Mouse (Mus musculus) forebrain, embryonic 14.5 days (tissue): ENCODE results near the gene Nop16. TPM values are rescaled to one million over a fixed set of nuclear protein-coding genes. Genes with fewer than 3 reads are reported as not detected.

Experiments used
- ATAC-seq: fragments of 200-750 bp; cut with Nextera tagmentation; 2 replicates; pipeline ENCODE4 v1.8.0; 2017; ENCODE audit warnings: mild to moderate bottlenecking, moderate library complexity
- DNase-seq: peaks from one replicate; pipeline ENCODE4 v3.0.0-alpha.2; 2015; ENCODE audit warnings: low spot score
- H3K27ac ChIP-seq: fragments of 300-500 bp; sonication (generic); 2 replicates; pipeline ENCODE4 v1.5.1; 2014; ENCODE audit warnings: low read depth, mild to moderate bottlenecking, control low read depth, low read length, moderate library complexity
- H3K27me3 ChIP-seq: fragments of 300-500 bp; sonication (generic); replicated peaks from 2 replicates; pipeline ENCODE4 v1.6.1; 2014; ENCODE audit warnings: low read length, control low read depth, mixed read lengths; ENCODE audit not compliant: control insufficient read depth, insufficient read depth
- H3K36me3 ChIP-seq: fragments of 300-500 bp; sonication (generic); 2 replicates; pipeline ENCODE4 v1.6.1; 2014; ENCODE audit warnings: low read length, control low read depth; ENCODE audit not compliant: control insufficient read depth, insufficient read depth
- H3K4me1 ChIP-seq: fragments of 300-500 bp; sonication (generic); 2 replicates; pipeline ENCODE4 v1.6.1; 2014; ENCODE audit warnings: antibody characterized with exemption, low read length, control low read depth; ENCODE audit not compliant: control insufficient read depth, insufficient read depth
- H3K4me2 ChIP-seq: fragments of 300-500 bp; sonication (generic); 2 replicates; pipeline ENCODE4 v1.6.1; 2014; ENCODE audit warnings: mild to moderate bottlenecking, control low read depth, low read length
- H3K4me3 ChIP-seq: fragments of 300-500 bp; sonication (generic); 2 replicates; pipeline ENCODE4 v1.5.1; 2014; ENCODE audit warnings: low read depth, low read length, control low read depth
- H3K9ac ChIP-seq: fragments of 300-500 bp; sonication (generic); 2 replicates; pipeline ENCODE4 v1.6.1; 2014; ENCODE audit warnings: mild to moderate bottlenecking, low read length, control low read depth, moderate library complexity
- H3K9me3 ChIP-seq: fragments of 300-500 bp; sonication (generic); replicated peaks from 2 replicates; pipeline ENCODE4 v1.6.1; 2016; ENCODE audit warnings: low read length, control low read depth, mixed read lengths; ENCODE audit not compliant: control insufficient read depth
- WGBS: fragments of 180-500 bp; shearing (Covaris S2); extraction: QIAGEN DNeasy Blood & Tissue Kit; methylation state at CpG from one replicate; pipeline ENCODE4 v1.1.7; 2014; 5-methylcytosine and 5-hydroxymethylcytosine counted together
- polyA plus RNA-seq: library from polyadenylated mRNA; unstranded; fragments of >200 nt; fragmentation: Nextera tagmentation; extraction: Ambion mirVana; gene quantifications from 2 replicates; pipeline ENCODE4 v1.2.1, GENCODE M21; 2014

Gene Nop16
- polyA plus RNA-seq, 1 experiment from 2014 or later = 31.4 TPM

- DNase-seq (no peak), ATAC-seq (no peak)
- Histone ChIP-seq H3K4me2 (no peak overlapping the region), H3K4me3 (no peak overlapping the region), H3K4me1 (peaks cover 6% of the 10 kb centered on the region), H3K9me3 (no peaks in the 10 kb centered on the region), H3K27ac (no peak overlapping the region), H3K9ac (no peak overlapping the region), H3K27me3 (no peaks in the 10 kb centered on the region), H3K36me3 (no peaks in the 10 kb centered on the region)
- 78% methylated on average over 4 of the region's 4 CpGs for WGBS
These were observed 19.2 kb downstream of the Nop16 start for GRCm38 (mm10) chr13:54570736-54571135.

- Histone ChIP-seq H3K4me1 (peaks cover 1% of the 10 kb centered on the region), H3K4me3 (no peak overlapping the region), H3K36me3 (no peaks in the 10 kb centered on the region), H3K27ac (no peak overlapping the region), H3K9me3 (no peaks in the 10 kb centered on the region), H3K27me3 (no peaks in the 10 kb centered on the region), H3K4me2 (no peak overlapping the region), H3K9ac (no peak overlapping the region)
- DNase-seq (no peak), ATAC-seq (no peak)
- WGBS = 39% methylated on average over 1 of the region's 1 CpGs
These were observed 20.6 kb downstream of the Nop16 start for GRCm38 (mm10) chr13:54569282-54569681.

- 34% methylated on average over 5 of the region's 5 CpGs for WGBS
These were observed 21.5 kb downstream of the Nop16 start for GRCm38 (mm10) chr13:54568380-54568779.

GRCm38 (mm10) chr13:54565594-54566345 is 24.1 kb downstream of the Nop16 start:
- no peaks in the 10 kb centered on the region for H3K9me3 ChIP-seq
- no peak overlapping the region for H3K27ac ChIP-seq
- no peaks in the 10 kb centered on the region for H3K27me3 ChIP-seq
- peaks cover 8% of the 10 kb centered on the region for H3K4me1 ChIP-seq
- H3K4me3 ChIP-seq = peak overlapping the region; percentile 83
- DNase-seq (peak; percentile 62), ATAC-seq (peak; percentile 42)
- WGBS = 32% methylated on average over 8 of the region's 8 CpGs
- H3K4me2 ChIP-seq = peak overlapping the region; percentile 86
- H3K9ac ChIP-seq = 0 out of 2 replicates have a peak overlapping the region, but pooled peaks have one; percentile 93
- H3K36me3 ChIP-seq = peaks cover 24% of the 10 kb centered on the region

More at GRCm38 (mm10) chr13:54568380-54568779, 21.5 kb downstream of the Nop16 start:
- ATAC-seq (no peak), DNase-seq (no peak)
- no peak overlapping the region for H3K4me3 ChIP-seq
- H3K27me3 ChIP-seq = no peaks in the 10 kb centered on the region
- H3K9ac ChIP-seq = no peak overlapping the region
- H3K27ac ChIP-seq = no peak overlapping the region
- H3K4me1 ChIP-seq = peaks cover 8% of the 10 kb centered on the region
- no peaks in the 10 kb centered on the region for H3K36me3 ChIP-seq
- H3K4me2 ChIP-seq = no peak overlapping the region
- H3K9me3 ChIP-seq = no peaks in the 10 kb centered on the region

DNA sequence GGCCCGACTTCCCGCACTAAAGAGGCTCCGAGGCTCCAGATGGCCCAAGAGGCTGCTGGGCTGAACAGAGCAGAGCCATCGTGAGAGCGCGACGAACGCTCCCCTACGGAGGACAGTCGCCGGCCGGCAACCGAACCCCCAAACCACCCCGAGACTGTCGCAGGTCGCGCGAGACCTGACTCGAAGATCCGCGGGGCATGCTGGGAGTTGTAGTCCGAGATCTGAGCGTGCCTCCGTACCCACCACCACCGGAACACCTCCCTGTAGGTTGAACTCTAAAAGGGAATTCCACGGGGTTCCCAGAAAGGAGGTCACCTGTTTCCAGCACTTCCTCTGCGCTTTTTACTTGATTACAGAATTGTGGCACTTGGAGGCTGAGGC is 24.7 kb downstream of the Nop16 start, which contains the start of gene 4833439L19Rik:
Gene 4833439L19Rik, minus strand, starts transcription at position 235 of the 381 bp plus-strand sequence.
- no peaks in the 10 kb centered on the region for H3K9me3 ChIP-seq
- DNase-seq = peak; percentile 99
- peaks cover 30% of the 10 kb centered on the region for H3K36me3 ChIP-seq
- peaks cover 8% of the 10 kb centered on the region for H3K4me1 ChIP-seq
- no peaks in the 10 kb centered on the region for H3K27me3 ChIP-seq
- peak within 1 kb of the TSS; percentile 83 for H3K4me3 ChIP-seq
- WGBS = under 1% methylated on average over 27 of the region's 27 CpGs
- peak; percentile 98 for ATAC-seq
- peak within 1 kb of the TSS; percentile 93 for H3K9ac ChIP-seq
- H3K27ac ChIP-seq = peak within 1 kb of the TSS; percentile 74
- H3K4me2 ChIP-seq = peak within 1 kb of the TSS; percentile 86

DNA sequence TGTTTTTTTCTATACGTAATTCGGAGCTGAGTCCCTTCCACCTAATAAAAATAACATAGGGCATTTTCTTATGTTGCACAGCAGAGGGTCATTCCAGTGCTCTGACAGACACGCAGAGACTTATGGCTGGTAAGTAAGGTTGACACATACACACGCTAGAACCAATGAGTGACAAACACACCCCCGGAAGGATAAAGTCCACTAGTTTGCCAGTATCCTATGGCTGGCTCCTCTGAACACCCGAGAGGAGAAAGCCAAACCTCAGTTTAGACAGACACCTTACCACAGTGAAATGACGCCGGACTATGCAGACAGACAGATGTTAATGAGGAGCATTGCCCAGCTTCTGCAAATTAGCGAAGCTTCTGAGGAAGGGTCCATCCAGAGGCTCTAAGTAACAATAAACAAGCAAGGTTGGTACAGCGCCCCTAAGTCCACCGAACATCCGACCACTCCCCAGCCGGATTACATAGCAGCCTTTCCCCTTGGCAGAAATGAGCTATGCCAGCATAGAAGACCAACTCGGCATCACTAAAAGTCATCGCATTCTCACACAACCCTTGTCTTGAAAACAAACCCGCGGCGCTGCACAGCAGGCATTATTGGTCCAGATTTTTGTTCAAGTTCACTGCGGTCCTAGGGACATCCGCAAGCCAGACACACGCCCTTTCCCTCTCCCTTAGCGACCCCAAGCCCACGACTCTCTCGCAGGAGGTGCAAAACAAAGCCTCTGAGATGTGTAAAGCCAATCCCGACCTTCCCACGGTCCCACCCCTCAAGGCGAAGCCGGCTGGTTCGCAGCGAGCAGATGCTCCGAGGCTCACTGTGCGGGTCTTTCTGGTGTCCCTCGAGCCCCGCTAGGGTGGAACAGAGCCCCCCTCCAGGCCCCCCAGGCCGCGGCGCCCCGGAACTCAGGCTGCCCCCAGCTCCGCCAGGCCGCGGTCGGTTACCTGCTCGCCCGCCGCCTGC is 25.4 kb downstream of the Nop16 start:
- WGBS = 13% methylated on average over 42 of the region's 45 CpGs
- peak overlapping the region; percentile 93 for H3K9ac ChIP-seq
- H3K4me2 ChIP-seq = peak overlapping the region; percentile 86
- H3K27ac ChIP-seq = peak overlapping the region; percentile 74
- ATAC-seq (peak; percentile 70), DNase-seq (peak; percentile 44)
- peak overlapping the region; percentile 83 for H3K4me3 ChIP-seq
- no peaks in the 10 kb centered on the region for H3K9me3 ChIP-seq
- peaks cover 8% of the 10 kb centered on the region for H3K4me1 ChIP-seq
- H3K36me3 ChIP-seq = peaks cover 37% of the 10 kb centered on the region
- no peaks in the 10 kb centered on the region for H3K27me3 ChIP-seq

GRCm38 (mm10) chr13:54562562-54562961 is 27.3 kb downstream of the Nop16 start:
- Histone ChIP-seq H3K27me3 (no peaks in the 10 kb centered on the region), H3K27ac (no peak overlapping the region), H3K4me2 (no peak overlapping the region), H3K9ac (no peak overlapping the region), H3K4me3 (no peak overlapping the region), H3K36me3 (peaks cover 57% of the 10 kb centered on the region), H3K4me1 (peaks cover 8% of the 10 kb centered on the region), H3K9me3 (no peaks in the 10 kb centered on the region)
- DNase-seq = no peak
- no peak for ATAC-seq
- 83% methylated on average over 7 of the region's 7 CpGs for WGBS

DNA sequence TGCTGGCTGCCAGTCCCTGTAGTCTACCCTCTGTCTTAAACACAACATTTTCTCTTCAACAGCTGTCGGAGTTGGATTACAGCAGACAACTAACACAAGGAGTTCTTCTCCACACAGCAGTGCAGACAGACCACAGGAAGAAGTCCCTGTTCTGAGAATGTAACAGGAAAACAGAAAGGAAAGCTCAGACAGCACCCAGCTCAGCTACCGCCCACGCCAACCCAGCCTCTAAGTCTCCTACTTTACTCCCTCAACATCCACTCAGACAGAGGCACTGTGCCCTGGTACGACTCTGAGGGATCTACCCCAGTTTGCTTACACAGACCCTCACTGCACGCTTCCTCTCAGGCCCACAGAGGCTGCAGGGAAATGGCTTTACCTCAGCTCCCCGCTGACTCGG is 29.3 kb downstream of the Nop16 start:
- Histone ChIP-seq H3K27ac (no peak overlapping the region), H3K4me1 (peaks cover 8% of the 10 kb centered on the region), H3K9ac (no peak overlapping the region), H3K4me2 (no peak overlapping the region), H3K36me3 (peaks cover 75% of the 10 kb centered on the region), H3K27me3 (no peaks in the 10 kb centered on the region), H3K9me3 (no peaks in the 10 kb centered on the region), H3K4me3 (no peak overlapping the region)
- WGBS = 94% methylated on average over 7 of the region's 7 CpGs
- DNase-seq (no peak), ATAC-seq (no peak)
